19 mouse cellular contexts compared by ENCODE assay signal in genomic region chr8:71966411-71966810, GRCm38 (mm10). TPM values are rescaled to one million over a fixed set of nuclear protein-coding genes. Genes with fewer than 3 reads are reported as not detected.
A peak's percentile ranks its signal among the peaks of the same experiment; 100 is the strongest.
DNase-seq lines count a peak whose midpoint lies in the region; ATAC-seq and TF ChIP-seq lines count a peak whose summit lies in the region.
"Had no signal": no experiment of that assay in that cellular context is flagged by ENCODE, and none has a peak within 500 bp of the region (broad histone marks: within the 10 kb centered on the region; RNA-seq: fewer than 3 reads in every experiment).

No protein-coding gene starts in this region.

- TF ChIP-seq EP300 in heart, adult 2 months (IDR thresholded peaks at IDR 0.05; ENCODE audit: insufficient read depth, low read depth, low read length) = no peak
- no peak for TF ChIP-seq EP300 in liver, postnatal 0 days (IDR thresholded peaks at IDR 0.05; ENCODE audit: low read depth)

- no peak for ATAC-seq in liver, postnatal 0 days
- ATAC-seq: midbrain, embryonic 16.5 days had no signal

- H3K4me3 ChIP-seq in heart, adult 2 months = no peak overlapping the region
- no peak overlapping the region for H3K4me3 ChIP-seq in liver, postnatal 0 days (ENCODE audit: low read depth, low read length)
- H3K4me3 ChIP-seq in E14TG2a.4 (replicated peaks; ENCODE audit: low read length) = no peak overlapping the region
- H3K4me3 ChIP-seq: heart, embryonic 15.5 days; hindbrain, embryonic 10.5 days; left cerebral cortex, adult 2 months had no signal

- no peak overlapping the region for H3K27ac ChIP-seq in heart, adult 2 months
- H3K27ac ChIP-seq in liver, postnatal 0 days (ENCODE audit: low read depth) = no peak overlapping the region
- H3K27ac ChIP-seq: heart, embryonic 15.5 days; hindbrain, embryonic 10.5 days; left cerebral cortex, adult 2 months had no signal

- no peak overlapping the region for H3K4me2 ChIP-seq in liver, postnatal 0 days (ENCODE audit: low read depth, low read length)
- H3K4me2 ChIP-seq: heart, embryonic 15.5 days had no signal

- peaks cover 1% of the 10 kb centered on the region; the same call in 1 of the 2 replicates for H3K79me2 ChIP-seq in heart, adult 2 months (replicated peaks; ENCODE audit: control insufficient read depth, insufficient read depth, low read length)

- intact Hi-C loops in heart, adult 2 months (cut with DNase I) = no loop called here

- no peaks in the 10 kb centered on the region for H3K4me1 ChIP-seq in heart, adult 2 months (ENCODE audit: control insufficient read depth, insufficient read depth, low read length)
- no peaks in the 10 kb centered on the region for H3K4me1 ChIP-seq in liver, postnatal 0 days (ENCODE audit: insufficient read depth)
- peaks cover 24% of the 10 kb centered on the region for H3K4me1 ChIP-seq in E14TG2a.4 (replicated peaks; ENCODE audit: low read depth, low read length)
- H3K4me1 ChIP-seq: hindbrain, embryonic 10.5 days had no signal

- no peak for TF ChIP-seq POLR2A in heart, adult 2 months (IDR thresholded peaks at IDR 0.05; ENCODE audit: insufficient read depth, low read depth, low read length)

- H3K36me3 ChIP-seq in heart, adult 2 months (ENCODE audit: control insufficient read depth, insufficient read depth, low read length) = peaks cover 5% of the 10 kb centered on the region
- peaks cover 29% of the 10 kb centered on the region for H3K36me3 ChIP-seq in liver, postnatal 0 days (replicated peaks; ENCODE audit: insufficient read depth, low read length)
- H3K36me3 ChIP-seq in E14TG2a.4 (ENCODE audit: insufficient read depth, low read length) = peaks cover 89% of the 10 kb centered on the region

- TF ChIP-seq CTCF in heart, adult 2 months (IDR thresholded peaks at IDR 0.05) = peak; percentile 25; the same call in 1 of the 2 replicates
- TF ChIP-seq CTCF in liver, postnatal 0 days (IDR thresholded peaks at IDR 0.05; ENCODE audit: low read depth) = peak; percentile 37; the same call in 1 of the 2 replicates
- TF ChIP-seq CTCF in E14TG2a.4 (conservative IDR thresholded peaks at IDR 0.05; ENCODE audit: low read length) = 0 out of 2 replicates have a peak, but pooled peaks have one; percentile 19

- no peaks in the 10 kb centered on the region for H3K27me3 ChIP-seq in heart, adult 2 months (ENCODE audit: control insufficient read depth, insufficient read depth, low read length)
- no peaks in the 10 kb centered on the region for H3K27me3 ChIP-seq in liver, postnatal 0 days (ENCODE audit: insufficient read depth, low read length)
- no peaks in the 10 kb centered on the region for H3K27me3 ChIP-seq in E14TG2a.4 (ENCODE audit: insufficient read depth, low read length)
- H3K27me3 ChIP-seq: heart, embryonic 15.5 days had no signal

- 0 out of 2 replicates have a peak, but pooled peaks cover 3% of the 10 kb centered on the region for H3K9me3 ChIP-seq in liver, postnatal 0 days (ENCODE audit: low read length)
- peaks cover 40% of the 10 kb centered on the region for H3K9me3 ChIP-seq in E14TG2a.4 (ENCODE audit: low read length)
- H3K9me3 ChIP-seq: heart, embryonic 15.5 days had no signal

- no peak overlapping the region for H3K9ac ChIP-seq in heart, adult 2 months (ENCODE audit: low read depth, low read length)
- H3K9ac ChIP-seq in liver, postnatal 0 days (replicated peaks) = no peak overlapping the region
- H3K9ac ChIP-seq: heart, embryonic 15.5 days had no signal

- no peak for DNase-seq in heart, adult 2 months
- DNase-seq in heart, postnatal 4 days = no peak
- no peak for DNase-seq in liver, postnatal 0 days
- DNase-seq in liver = no peak
- DNase-seq in induced T-regulatory cell, adult 2 months (ENCODE audit: low read depth) = peak; percentile 38
- no peak for DNase-seq in embryo, embryonic 9.5 days (ENCODE audit: extremely low spot score)
- DNase-seq in spleen, postnatal 10 days (ENCODE audit: low spot score in 2 of 2) = no peak
- DNase-seq: cerebellum, adult 8-10 months; gastrocnemius, postnatal 36 days; lung, adult 18-20 months; right cerebral cortex, adult 18-20 months; thymus, postnatal 25 days had no signal

RNA-seq across cellular contexts. Expression of gene Zfp961, which starts 15.6 kb away (rescaled TPM):
- 1 to 10 TPM; 5.5 to 8.0 TPM for total RNA-seq in heart, adult 2 months (2021)
- 4.4 and 6.1 TPM in 2 replicates for polyA plus RNA-seq in heart, adult 2 months (2012; rRNA removed)
- 10 to 100 TPM in 1 of 2 experiments, 1 to 10 TPM in 1; 8.8 to 12.3 TPM for total RNA-seq in heart, postnatal 4 days (2021)
- polyA plus RNA-seq in liver, postnatal 0 days (2015; fragmentation: Nextera tagmentation; extraction: Ambion mirVana) = 5.0 and 5.6 TPM in 2 replicates

RNA-seq across cellular contexts. Expression of gene Cyp4f18, which starts 43.0 kb away (rescaled TPM):
- total RNA-seq in heart, adult 2 months (2021) = 1 to 10 TPM; 1.2 to 1.4 TPM
- polyA plus RNA-seq in heart, adult 2 months (2012; rRNA removed) = 1.7 and 5.2 TPM in 2 replicates
- total RNA-seq in heart, postnatal 4 days (2021) = under 1 TPM; 0.21 to 0.38 TPM
- polyA plus RNA-seq in liver, postnatal 0 days (2015; fragmentation: Nextera tagmentation; extraction: Ambion mirVana) = 4.8 and 5.8 TPM in 2 replicates
- total RNA-seq: layer of hippocampus, adult 8-10 months; left cerebral cortex, adult 2 months had no signal
- polyA plus RNA-seq: C2C12 had no signal

RNA-seq across cellular contexts. Expression of gene Zfp617, which starts 58.0 kb away (rescaled TPM):
- 10 to 100 TPM; 19.8 to 24.4 TPM for total RNA-seq in heart, adult 2 months (2021)
- polyA plus RNA-seq in heart, adult 2 months (2012; rRNA removed) = 4.7 and 10.9 TPM in 2 replicates
- total RNA-seq in heart, postnatal 4 days (2021) = 10 to 100 TPM; 29.5 to 29.6 TPM
- 4.1 and 5.2 TPM in 2 replicates for polyA plus RNA-seq in liver, postnatal 0 days (2015; fragmentation: Nextera tagmentation; extraction: Ambion mirVana)

RNA-seq across cellular contexts. Expression of gene Zfp882, which starts 58.0 kb away (rescaled TPM):
- 1 to 10 TPM; 3.1 to 3.5 TPM for total RNA-seq in heart, adult 2 months (2021)
- polyA plus RNA-seq in heart, adult 2 months (2012; rRNA removed) = 0.55 and 1.5 TPM in 2 replicates
- 1 to 10 TPM; 2.4 to 5.1 TPM for total RNA-seq in heart, postnatal 4 days (2021)
- 0.54 and 0.61 TPM in 2 replicates for polyA plus RNA-seq in liver, postnatal 0 days (2015; fragmentation: Nextera tagmentation; extraction: Ambion mirVana)
